Mouse (Mus musculus) thymus, postnatal 4 days (tissue): ENCODE results near the gene Fubp3.
"Not testable (repeated sequence)": the region's sequence is repeated elsewhere in the genome, so short reads cannot be mapped to it uniquely, and the experiment has no call there.

ENCODE experiments used
- DNase-seq: peaks from one replicate; pipeline ENCODE4 v3.0.0; 2021

The Fubp3 gene

GRCm38 (mm10) chr2:31572051-31572914 lies at the start of gene Fubp3:
Fubp3 (plus strand) TSS chr2:31572651.
- peak; percentile 83 for DNase-seq

GRCm38 (mm10) chr2:31524641-31525040 lies 47.8 kb upstream of the Fubp3 start:
- no peak for DNase-seq

- no peak for DNase-seq
Observed at GRCm38 (mm10) chr2:31525778-31526177, 46.7 kb upstream of the Fubp3 start.

- DNase-seq: no peak
Observed at GRCm38 (mm10) chr2:31530201-31530600, 42.2 kb upstream of the Fubp3 start.

GRCm38 (mm10) chr2:31537054-31537453 lies 35.4 kb upstream of the Fubp3 start:
- DNase-seq: no peak

GRCm38 (mm10) chr2:31538745-31539144 lies 33.7 kb upstream of the Fubp3 start:
- no peak for DNase-seq

- DNase-seq: no peak
Observed at GRCm38 (mm10) chr2:31541581-31541980, 30.9 kb upstream of the Fubp3 start.

- DNase-seq: no peak
Observed at GRCm38 (mm10) chr2:31547726-31548125, 24.7 kb upstream of the Fubp3 start.

GRCm38 (mm10) chr2:31550503-31550902 lies 21.9 kb upstream of the Fubp3 start:
- DNase-seq: no peak

GRCm38 (mm10) chr2:31551351-31551750 lies 21.1 kb upstream of the Fubp3 start:
- not testable (repeated sequence) for DNase-seq

GRCm38 (mm10) chr2:31551971-31552370 lies 20.5 kb upstream of the Fubp3 start:
- DNase-seq: no peak

- peak; percentile 26 for DNase-seq
Observed at GRCm38 (mm10) chr2:31554619-31555018, 17.8 kb upstream of the Fubp3 start.

- no peak for DNase-seq
Observed at GRCm38 (mm10) chr2:31572915-31573635, 624 bp downstream of the Fubp3 start.

GRCm38 (mm10) chr2:31581617-31582016 lies 9.2 kb downstream of the Fubp3 start:
- no peak for DNase-seq

GRCm38 (mm10) chr2:31591799-31592484 lies 19.5 kb downstream of the Fubp3 start:
- no peak for DNase-seq

- no peak for DNase-seq
Observed at GRCm38 (mm10) chr2:31607555-31607954, 35.1 kb downstream of the Fubp3 start.

GRCm38 (mm10) chr2:31609859-31610261 lies 37.4 kb downstream of the Fubp3 start:
- DNase-seq: no peak

GRCm38 (mm10) chr2:31610922-31611321 lies 38.5 kb downstream of the Fubp3 start:
- DNase-seq: no peak

- DNase-seq: peak; percentile 25
Observed at GRCm38 (mm10) chr2:31611400-31611799, 38.9 kb downstream of the Fubp3 start.

GRCm38 (mm10) chr2:31612627-31613026 lies 40.2 kb downstream of the Fubp3 start:
- DNase-seq: no peak

GRCm38 (mm10) chr2:31613781-31614180 lies 41.3 kb downstream of the Fubp3 start:
- DNase-seq: no peak

- DNase-seq: no peak
Observed at GRCm38 (mm10) chr2:31618484-31619161, 46.2 kb downstream of the Fubp3 start.

GRCm38 (mm10) chr2:31619208-31619607 lies 46.8 kb downstream of the Fubp3 start:
- DNase-seq: no peak
